Mouse (Mus musculus): ENCODE results near the gene Slc16a5. TPM values are rescaled to one million over a fixed set of nuclear protein-coding genes. Genes with fewer than 3 reads are reported as not detected.
"Not testable (repeated sequence)": the region's sequence is repeated elsewhere in the genome, so short reads cannot be mapped to it uniquely, and the experiment has no call there.

The Slc16a5 gene
- polyA plus RNA-seq, 1 experiment, result not detected

DNA sequence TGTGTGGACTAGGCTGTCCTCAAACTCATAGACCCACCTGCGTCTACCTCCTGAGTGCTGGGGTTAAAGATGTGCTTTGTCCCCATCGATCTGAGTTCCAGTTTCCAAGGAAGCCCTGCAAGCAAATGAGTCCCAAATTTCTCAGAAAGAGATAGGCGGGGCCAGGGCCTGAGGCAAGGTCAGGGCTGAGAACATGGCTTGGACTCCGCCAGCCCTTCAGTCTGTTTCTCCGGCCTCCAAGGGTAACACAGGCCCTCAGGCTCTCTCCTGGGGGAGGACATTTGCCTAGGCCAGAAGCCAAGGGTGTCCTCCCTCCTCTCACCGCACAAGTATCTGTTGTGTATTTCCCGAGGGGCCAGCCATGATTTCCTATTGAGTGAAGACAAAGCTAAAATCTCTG lies 9.9 kb downstream of the Slc16a5 start:
- peaks cover 11% of the 10 kb centered on the region; the same call in 1 of the 2 replicates for H3K4me1 ChIP-seq (ENCODE audit: control insufficient read depth, insufficient read depth, low read length)
- no peak overlapping the region for H3K4me3 ChIP-seq (ENCODE audit: insufficient read depth, low read depth, low read length)
- H3K27ac ChIP-seq (ENCODE audit: insufficient read depth, low read depth, low read length), result no peak overlapping the region
- WGBS, result 80% methylated on average over 7 of the region's 7 CpGs
- TF ChIP-seq POLR2A (IDR thresholded peaks at IDR 0.05; ENCODE audit: insufficient read depth, low read depth, low read length) (no peak), CTCF (IDR thresholded peaks at IDR 0.05; ENCODE audit: insufficient read depth, low read depth, low read length) (no peak)

GRCm38 (mm10) chr11:115473626-115474275 lies 11.5 kb downstream of the Slc16a5 start:
- no peak overlapping the region for H3K27ac ChIP-seq (ENCODE audit: insufficient read depth, low read depth, low read length)
- TF ChIP-seq POLR2A (IDR thresholded peaks at IDR 0.05; ENCODE audit: insufficient read depth, low read depth, low read length), result no peak
- TF ChIP-seq CTCF (IDR thresholded peaks at IDR 0.05; ENCODE audit: insufficient read depth, low read depth, low read length), result peak; percentile 75
- 27% methylated on average over 15 of the region's 15 CpGs for WGBS
- H3K4me1 ChIP-seq (ENCODE audit: control insufficient read depth, insufficient read depth, low read length), result peaks cover 9% of the 10 kb centered on the region
- no peak overlapping the region for H3K4me3 ChIP-seq (ENCODE audit: insufficient read depth, low read depth, low read length)

- TF ChIP-seq POLR2A (IDR thresholded peaks at IDR 0.05; ENCODE audit: insufficient read depth, low read depth, low read length), result peak; percentile 74
- TF ChIP-seq CTCF (IDR thresholded peaks at IDR 0.05; ENCODE audit: insufficient read depth, low read depth, low read length), result no peak
- Histone ChIP-seq H3K4me1 (ENCODE audit: control insufficient read depth, insufficient read depth, low read length) (peaks cover 12% of the 10 kb centered on the region), H3K4me3 (ENCODE audit: insufficient read depth, low read depth, low read length) (peak within 1 kb of the TSS; percentile 63), H3K27ac (ENCODE audit: insufficient read depth, low read depth, low read length) (peak within 1 kb of the TSS; percentile 63)
- under 1% methylated on average over 26 of the region's 26 CpGs for WGBS
Measured at GRCm38 (mm10) chr11:115475025-115475757, 12.9 kb downstream of the Slc16a5 start, which contains the start of gene Armc7. Gene Armc7 (plus strand): TSS chr11:115475667.

DNA sequence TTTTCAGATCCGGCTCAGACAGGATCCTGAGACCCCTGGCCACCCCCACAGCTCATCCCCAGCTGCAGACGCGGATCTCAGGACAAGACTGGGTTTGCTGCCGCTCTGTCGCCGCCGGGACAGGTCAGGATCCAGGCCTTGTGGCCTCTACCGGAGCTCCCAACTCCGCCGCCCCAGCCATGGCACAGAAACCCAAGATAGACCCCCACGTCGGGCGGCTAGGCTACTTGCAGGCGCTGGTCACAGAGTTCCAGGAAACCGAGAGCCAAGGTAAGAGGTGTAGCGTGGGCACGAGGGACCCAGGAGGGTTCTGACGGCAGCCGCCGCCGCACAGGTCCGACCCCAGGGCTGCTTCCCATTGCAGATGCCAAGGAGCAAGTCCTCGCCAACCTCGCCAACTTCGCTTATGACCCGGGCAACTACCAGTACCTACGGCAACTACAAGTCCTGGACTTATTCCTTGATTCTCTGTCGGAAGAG lies 13.5 kb downstream of the Slc16a5 start:
- 1% methylated on average over 28 of the region's 28 CpGs for WGBS
- TF ChIP-seq POLR2A (IDR thresholded peaks at IDR 0.05; ENCODE audit: insufficient read depth, low read depth, low read length) (0 out of 2 replicates have a peak, but pooled peaks have one; percentile 10), CTCF (IDR thresholded peaks at IDR 0.05; ENCODE audit: insufficient read depth, low read depth, low read length) (no peak)
- peaks cover 14% of the 10 kb centered on the region for H3K4me1 ChIP-seq (ENCODE audit: control insufficient read depth, insufficient read depth, low read length)
- H3K4me3 ChIP-seq (ENCODE audit: insufficient read depth, low read depth, low read length), result peak overlapping the region; percentile 63
- H3K27ac ChIP-seq (ENCODE audit: insufficient read depth, low read depth, low read length), result no peak overlapping the region

GRCm38 (mm10) chr11:115476630-115477029 lies 14.4 kb downstream of the Slc16a5 start:
- WGBS, result 84% methylated on average over 4 of the region's 4 CpGs
- peaks cover 14% of the 10 kb centered on the region for H3K4me1 ChIP-seq (ENCODE audit: control insufficient read depth, insufficient read depth, low read length)
- H3K27ac ChIP-seq (ENCODE audit: insufficient read depth, low read depth, low read length); H3K4me3 ChIP-seq (ENCODE audit: insufficient read depth, low read depth, low read length): not testable (repeated sequence)

- H3K27ac ChIP-seq (ENCODE audit: insufficient read depth, low read depth, low read length); H3K4me3 ChIP-seq (ENCODE audit: insufficient read depth, low read depth, low read length): not testable (repeated sequence)
- 89% methylated on average over 7 of the region's 7 CpGs for WGBS
- peaks cover 14% of the 10 kb centered on the region for H3K4me1 ChIP-seq (ENCODE audit: control insufficient read depth, insufficient read depth, low read length)
Measured at GRCm38 (mm10) chr11:115477388-115477787, 15.1 kb downstream of the Slc16a5 start.

GRCm38 (mm10) chr11:115478296-115478938 lies 16.1 kb downstream of the Slc16a5 start:
- H3K4me1 ChIP-seq (ENCODE audit: control insufficient read depth, insufficient read depth, low read length), result peaks cover 14% of the 10 kb centered on the region
- H3K27ac ChIP-seq (ENCODE audit: insufficient read depth, low read depth, low read length), result peak overlapping the region; percentile 64
- WGBS, result 38% methylated on average over 9 of the region's 9 CpGs
- TF ChIP-seq POLR2A (IDR thresholded peaks at IDR 0.05; ENCODE audit: insufficient read depth, low read depth, low read length) (no peak), CTCF (IDR thresholded peaks at IDR 0.05; ENCODE audit: insufficient read depth, low read depth, low read length) (no peak)
- H3K4me3 ChIP-seq (ENCODE audit: insufficient read depth, low read depth, low read length), result no peak overlapping the region

DNA sequence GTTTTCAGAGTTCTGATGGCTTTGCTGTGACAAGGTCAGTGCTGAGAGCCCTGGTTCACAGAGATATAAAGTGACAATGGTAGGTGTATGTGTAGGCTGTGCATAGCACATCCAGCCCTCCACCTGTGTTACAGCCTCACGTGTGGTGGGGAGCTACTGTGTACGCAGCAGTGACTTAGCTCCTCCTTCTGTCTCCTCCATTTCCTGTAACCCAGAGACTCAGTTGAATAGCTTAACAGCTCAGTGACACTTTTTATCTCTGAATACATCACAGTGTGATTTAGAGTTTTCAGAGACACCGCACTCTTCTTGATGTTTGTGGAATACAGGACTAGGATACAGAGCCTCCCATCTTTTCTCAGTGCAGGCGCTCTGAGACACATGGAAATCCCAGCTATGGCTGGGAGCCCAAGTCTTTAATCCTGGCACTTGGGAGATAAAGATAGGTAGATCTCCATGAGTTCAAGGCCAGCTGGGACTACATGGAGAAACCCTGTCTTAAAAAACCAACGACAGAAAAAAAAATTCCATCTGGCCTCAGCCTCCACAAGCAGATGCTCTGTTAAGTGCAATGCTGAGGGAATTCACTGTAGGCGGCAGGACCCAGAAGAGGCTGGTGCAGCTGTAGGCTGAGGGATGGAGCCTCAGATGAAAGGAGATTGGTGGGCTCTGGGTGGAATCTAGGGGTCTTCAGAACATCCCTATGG lies 19.4 kb downstream of the Slc16a5 start:
- H3K4me1 ChIP-seq (ENCODE audit: control insufficient read depth, insufficient read depth, low read length), result peaks cover 6% of the 10 kb centered on the region
- peak overlapping the region; percentile 34; the same call in 1 of the 2 replicates for H3K27ac ChIP-seq (ENCODE audit: insufficient read depth, low read depth, low read length)
- H3K4me3 ChIP-seq (ENCODE audit: insufficient read depth, low read depth, low read length), result no peak overlapping the region
- WGBS, result 68% methylated on average over 6 of the region's 6 CpGs
- TF ChIP-seq POLR2A (IDR thresholded peaks at IDR 0.05; ENCODE audit: insufficient read depth, low read depth, low read length), result no peak
- TF ChIP-seq CTCF (IDR thresholded peaks at IDR 0.05; ENCODE audit: insufficient read depth, low read depth, low read length), result no peak
